Mouse (Mus musculus) central nervous system, embryonic 11.5 days (tissue): ENCODE data around the gene B230219D22Rik. TPM values are rescaled to one million over a fixed set of nuclear protein-coding genes. Genes with fewer than 3 reads are reported as not detected.

Source experiments
- polyA plus RNA-seq: library from polyadenylated mRNA; depleted of rRNA; stranded (reverse); fragments of >200 nt; gene quantifications from 2 replicates; pipeline ENCODE4 v1.2.3, GENCODE M21; 2012; rRNA removed

Gene B230219D22Rik
- 51.4 and 83.6 TPM in 2 replicates for polyA plus RNA-seq

GRCm38 (mm10) chr13:55692535-55693242 is at the start of gene B230219D22Rik:
TSS of gene B230219D22Rik (plus strand) at chr13:55693124.

DNA sequence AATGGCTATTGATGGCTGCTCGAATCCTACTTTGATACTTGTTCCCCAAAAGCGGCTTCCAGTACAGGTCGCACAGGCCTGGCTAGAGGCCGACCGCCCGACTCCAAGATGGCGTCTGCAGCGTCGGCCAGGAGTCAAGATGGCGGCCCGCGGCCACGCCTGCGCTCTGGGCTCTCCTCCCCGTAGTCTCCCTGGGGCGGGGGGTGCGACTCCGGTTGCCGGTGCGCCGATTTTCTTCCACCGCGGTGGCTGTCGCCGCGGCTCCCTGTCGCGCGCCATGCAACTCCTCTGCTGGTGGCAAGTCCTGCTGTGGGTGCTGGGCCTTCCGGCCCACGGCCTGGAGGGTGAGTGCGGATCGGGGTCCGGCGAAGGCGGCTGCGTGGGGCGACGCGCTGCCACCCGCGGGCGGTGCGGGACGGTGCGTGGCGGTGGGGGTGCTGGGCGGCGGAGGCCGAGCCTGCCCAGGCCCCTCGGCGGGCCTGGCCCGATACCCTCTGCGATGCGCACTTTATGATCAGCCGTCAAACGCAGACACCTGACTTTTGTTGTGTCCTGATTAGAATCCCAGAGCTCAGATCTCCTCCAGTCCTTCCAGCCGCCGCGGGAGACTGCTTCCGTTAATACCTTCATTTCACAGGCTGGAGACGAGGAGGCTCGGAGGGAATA is 21.7 kb downstream of the B230219D22Rik start, which contains the start of gene Txndc15:
Txndc15 (plus strand) TSS at position 150 of the 666 bp plus-strand sequence.

DNA sequence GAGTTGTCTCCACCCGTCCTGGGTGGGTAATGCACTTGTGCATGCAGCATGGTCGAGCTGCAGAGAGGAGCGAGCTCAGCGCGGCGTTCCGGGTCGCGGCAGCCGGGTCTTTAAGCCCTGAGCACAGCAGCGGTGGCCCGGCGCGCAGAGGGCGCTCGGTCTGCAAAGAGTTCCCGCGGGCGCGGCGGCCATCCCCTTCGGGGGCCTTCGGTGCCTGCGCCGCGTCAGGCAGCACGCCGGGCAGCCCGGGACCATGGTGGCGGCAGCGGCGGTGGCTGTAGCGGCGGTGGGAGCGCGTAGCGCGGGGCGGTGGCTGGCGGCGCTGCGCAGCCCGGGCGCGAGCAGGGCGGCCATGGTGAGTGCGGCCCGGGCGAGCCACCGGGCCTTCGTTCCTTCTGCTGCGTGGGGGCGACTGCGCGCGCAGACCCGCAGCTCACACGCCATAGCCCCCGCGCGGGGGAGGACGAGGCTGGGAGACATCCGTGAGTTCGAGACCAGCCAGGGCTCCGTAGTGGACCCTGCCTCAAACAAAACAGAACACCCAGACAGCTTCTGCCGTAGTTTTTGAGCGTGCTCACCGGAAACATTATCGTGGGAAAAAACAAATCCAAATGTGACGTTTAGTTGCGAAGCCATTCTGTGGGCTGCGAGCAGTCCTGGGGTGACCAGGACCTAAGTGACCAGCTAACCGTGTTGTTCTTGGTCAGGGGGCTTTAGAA is 34.4 kb downstream of the B230219D22Rik start, which contains the start of gene Pcbd2:
Pcbd2 (plus strand) TSS at position 249 of the 719 bp plus-strand sequence.

Other genes starting within 250 kb of the B230219D22Rik start
- gene Grk6, start 248.1 kb upstream of the B230219D22Rik start, polyA plus RNA-seq = 81.0 and 83.8 TPM in 2 replicates
- gene Prr7, start 228.9 kb upstream of the B230219D22Rik start, polyA plus RNA-seq = 18.6 and 23.3 TPM in 2 replicates
- gene Dbn1, start 205.0 kb upstream of the B230219D22Rik start, polyA plus RNA-seq = 432 and 1,182 TPM in 2 replicates
- gene Pdlim7, start 179.4 kb upstream of the B230219D22Rik start, polyA plus RNA-seq = 75.3 and 103 TPM in 2 replicates
- 8.2 and 15.0 TPM in 2 replicates for gene Dok3, start 163.8 kb upstream of the B230219D22Rik start, polyA plus RNA-seq
- gene Ddx41, start 156.5 kb upstream of the B230219D22Rik start, polyA plus RNA-seq = 100 and 105 TPM in 2 replicates
- gene Fam193b, start 122.0 kb upstream of the B230219D22Rik start, polyA plus RNA-seq = 137 and 175 TPM in 2 replicates
- gene Tmed9, start 119.4 kb upstream of the B230219D22Rik start, polyA plus RNA-seq = 147 and 149 TPM in 2 replicates
- 27.5 and 30.1 TPM in 2 replicates for gene B4galt7, start 93.2 kb upstream of the B230219D22Rik start, polyA plus RNA-seq
- 70.0 and 78.8 TPM in 2 replicates for gene Caml, start 70.1 kb upstream of the B230219D22Rik start, polyA plus RNA-seq
- 67.7 and 99.4 TPM in 2 replicates for gene Ddx46, start 58.1 kb upstream of the B230219D22Rik start, polyA plus RNA-seq
- 51.8 and 54.3 TPM in 2 replicates for gene Txndc15, start 21.5 kb downstream of the B230219D22Rik start, polyA plus RNA-seq
- 38.8 and 48.8 TPM in 2 replicates for gene Pcbd2, start 34.2 kb downstream of the B230219D22Rik start, polyA plus RNA-seq
- gene Catsper3, start 91.4 kb downstream of the B230219D22Rik start, polyA plus RNA-seq = 0.10 and 0.12 TPM in 2 replicates
- 4.2 and 22.6 TPM in 2 replicates for gene Pitx1, start 143.1 kb downstream of the B230219D22Rik start, polyA plus RNA-seq